Mouse (Mus musculus): Measurements from ENCODE around the gene Eif2ak1. TPM values are rescaled to one million over a fixed set of nuclear protein-coding genes. Genes with fewer than 3 reads are reported as not detected.

The Eif2ak1 gene
- polyA plus RNA-seq, 1 experiment from 2014 or later, result 45.2 TPM

DNA sequence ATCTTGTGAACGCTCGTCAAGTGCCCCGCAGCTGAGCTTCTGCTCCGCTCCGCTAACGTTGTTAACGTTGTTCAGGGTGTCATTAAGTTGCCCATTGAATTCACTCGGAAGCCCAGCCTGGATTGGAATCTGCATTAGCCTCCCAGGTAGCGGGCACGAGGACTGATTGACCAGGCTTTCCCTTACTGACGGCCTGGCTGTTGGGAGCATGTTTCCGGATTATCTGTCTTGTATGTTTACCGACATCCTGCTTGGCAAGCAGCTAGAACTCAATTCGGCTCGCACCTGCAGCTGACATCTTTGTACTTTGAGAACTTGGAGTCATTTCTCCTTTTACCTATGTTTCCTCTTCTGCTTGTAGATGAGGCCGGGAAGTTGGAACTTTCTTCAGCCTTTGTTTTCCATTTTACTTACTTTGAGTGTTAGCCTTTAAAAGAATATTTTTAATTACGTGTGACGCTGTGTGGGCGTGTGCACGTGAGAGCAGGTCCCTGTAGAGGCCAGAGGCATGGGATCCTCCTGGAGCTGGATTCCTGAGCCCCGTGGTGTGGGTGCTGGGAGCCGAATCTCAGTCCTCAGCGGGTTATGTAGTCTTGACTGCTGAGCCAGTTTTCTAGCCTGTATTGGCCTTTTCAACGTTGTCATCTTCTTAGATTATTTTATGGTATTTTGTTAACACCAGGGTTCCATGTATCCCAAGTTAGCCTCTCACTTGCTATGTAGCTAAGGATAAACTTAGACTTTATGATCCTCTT, 2.5 kb downstream of the Eif2ak1 start:
- H3K27me3 ChIP-seq (ENCODE audit: low read depth, poor library complexity, severe bottlenecking), result no peaks in the 10 kb centered on the region
- WGBS, result 91% methylated on average over 24 of the region's 24 CpGs

DNA sequence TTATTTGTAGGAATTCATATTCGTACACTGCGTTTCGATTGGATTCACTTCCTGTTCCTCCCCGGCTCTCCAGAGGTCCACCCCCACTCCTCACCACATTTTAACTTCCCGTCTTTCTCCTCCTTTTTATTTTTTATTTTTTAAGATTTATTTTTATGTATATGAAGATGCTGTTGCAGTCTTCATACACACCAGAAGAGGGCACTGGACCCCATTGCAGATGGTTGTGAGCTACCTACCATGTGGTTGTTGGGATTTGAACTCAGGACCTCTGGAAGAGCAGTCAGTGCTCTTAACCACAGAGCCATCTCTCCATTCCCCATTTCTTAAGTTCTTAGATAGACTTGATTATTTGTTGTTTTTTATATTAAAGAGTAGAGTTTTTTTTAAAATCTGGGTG, 3.2 kb downstream of the Eif2ak1 start:
- H3K9me3 ChIP-seq (replicated peaks), result no peaks in the 10 kb centered on the region
- no peak overlapping the region for H3K27ac ChIP-seq (replicated peaks)
- no peaks in the 10 kb centered on the region for H3K36me3 ChIP-seq
- DNase-seq (ENCODE audit: low spot score), result no peak
- peaks cover 12% of the 10 kb centered on the region for H3K4me1 ChIP-seq
- H3K4me3 ChIP-seq, result no peak overlapping the region
- WGBS, result 94% methylated on average over 5 of the region's 5 CpGs
- no peaks in the 10 kb centered on the region for H3K27me3 ChIP-seq (ENCODE audit: low read depth, poor library complexity, severe bottlenecking)

More for the DNA sequence above, 2.5 kb downstream of the Eif2ak1 start:
- H3K27ac ChIP-seq (replicated peaks), result no peak overlapping the region
- no peaks in the 10 kb centered on the region for H3K36me3 ChIP-seq
- no peak for DNase-seq (ENCODE audit: low spot score)
- H3K4me1 ChIP-seq, result peaks cover 12% of the 10 kb centered on the region
- H3K9me3 ChIP-seq (replicated peaks), result no peaks in the 10 kb centered on the region
- H3K4me3 ChIP-seq, result no peak overlapping the region

DNA sequence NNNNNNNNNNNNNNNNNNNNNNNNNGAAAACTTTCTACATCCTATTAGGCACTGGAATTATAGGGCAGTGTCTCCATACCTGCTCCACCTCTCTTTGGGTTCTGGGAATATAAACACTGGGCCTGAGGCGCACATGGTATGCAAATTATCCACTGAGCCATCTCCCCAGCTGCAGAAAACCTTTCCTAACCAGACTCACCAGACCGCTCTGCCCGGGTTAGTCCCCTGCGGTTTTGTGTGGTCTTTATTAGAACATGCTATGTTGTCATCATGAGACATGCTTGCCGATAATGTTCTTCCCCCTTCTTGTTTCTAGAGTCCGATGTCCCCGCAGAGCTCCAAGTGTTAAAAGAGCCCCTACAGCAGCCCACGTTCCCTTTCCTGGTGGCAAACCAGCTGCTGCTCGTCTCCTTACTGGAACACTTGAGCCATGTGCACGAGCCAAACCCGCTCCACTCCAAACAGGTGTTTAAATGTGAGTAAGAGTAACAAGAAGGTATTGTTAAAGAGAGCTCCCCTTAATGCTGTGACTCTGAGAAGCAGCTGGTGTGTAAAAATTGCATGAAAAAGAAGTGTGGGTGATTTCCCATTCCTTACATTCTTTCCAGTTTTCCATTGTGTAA, 54.1 kb downstream of the Eif2ak1 start:
- H3K9me3 ChIP-seq (replicated peaks), result no peaks in the 10 kb centered on the region
- H3K4me1 ChIP-seq, result no peaks in the 10 kb centered on the region
- no peak overlapping the region for H3K27ac ChIP-seq (replicated peaks)
- H3K4me3 ChIP-seq, result no peak overlapping the region
- H3K36me3 ChIP-seq, result peaks cover 52% of the 10 kb centered on the region
- DNase-seq (ENCODE audit: low spot score), result no peak
- WGBS, result 92% methylated on average over 11 of the region's 11 CpGs
- no peaks in the 10 kb centered on the region for H3K27me3 ChIP-seq (ENCODE audit: low read depth, poor library complexity, severe bottlenecking)

DNA sequence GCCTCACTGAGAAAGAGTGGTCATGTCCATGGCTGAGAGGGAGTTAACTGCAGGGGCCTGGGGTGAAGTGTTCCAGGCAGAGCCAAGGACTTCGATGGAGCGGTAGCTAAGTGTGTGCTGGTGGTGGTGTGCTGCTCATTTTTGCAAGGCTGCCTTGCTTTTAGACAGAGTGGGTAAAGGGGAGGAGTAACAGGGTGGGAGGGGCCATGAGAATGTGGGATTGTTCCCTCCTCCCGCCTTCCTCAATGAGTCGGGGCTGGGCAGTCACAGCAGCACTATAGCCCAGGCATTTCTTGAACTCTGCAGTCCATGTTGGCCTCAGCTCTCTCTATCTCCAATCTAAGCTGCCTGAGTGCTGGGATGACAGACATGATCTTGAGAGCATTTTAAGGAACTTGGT, 57.0 kb downstream of the Eif2ak1 start:
- Histone ChIP-seq H3K27me3 (ENCODE audit: low read depth, poor library complexity, severe bottlenecking) (no peaks in the 10 kb centered on the region), H3K36me3 (peaks cover 81% of the 10 kb centered on the region), H3K4me3 (no peak overlapping the region), H3K27ac (replicated peaks) (no peak overlapping the region), H3K9me3 (replicated peaks) (no peaks in the 10 kb centered on the region), H3K4me1 (no peaks in the 10 kb centered on the region)
- DNase-seq (ENCODE audit: low spot score), result no peak
- WGBS, result 87% methylated on average over 4 of the region's 4 CpGs

DNA sequence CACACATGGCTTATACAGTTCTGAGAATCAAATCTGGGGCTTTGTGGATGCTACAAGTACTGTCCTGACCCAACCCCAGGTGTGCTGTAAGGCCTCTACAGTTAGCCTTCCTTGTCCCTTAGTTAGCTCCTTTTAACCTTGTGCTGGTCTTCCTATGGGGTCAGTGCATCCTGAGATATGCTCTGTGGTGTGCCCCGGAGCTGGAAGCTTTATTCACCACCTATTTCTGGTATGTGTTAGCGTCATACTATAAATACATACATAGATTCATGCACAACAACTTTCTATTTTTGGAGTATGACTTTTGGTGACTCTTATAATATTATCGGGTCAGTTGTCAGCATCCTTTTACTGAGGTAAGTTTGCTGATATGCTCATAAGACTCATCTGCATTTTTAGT, 67.7 kb downstream of the Eif2ak1 start:
- DNase-seq (ENCODE audit: low spot score), result no peak
- no peaks in the 10 kb centered on the region for H3K27me3 ChIP-seq (ENCODE audit: low read depth, poor library complexity, severe bottlenecking)
- WGBS, result 94% methylated on average over 3 of the region's 3 CpGs

DNA sequence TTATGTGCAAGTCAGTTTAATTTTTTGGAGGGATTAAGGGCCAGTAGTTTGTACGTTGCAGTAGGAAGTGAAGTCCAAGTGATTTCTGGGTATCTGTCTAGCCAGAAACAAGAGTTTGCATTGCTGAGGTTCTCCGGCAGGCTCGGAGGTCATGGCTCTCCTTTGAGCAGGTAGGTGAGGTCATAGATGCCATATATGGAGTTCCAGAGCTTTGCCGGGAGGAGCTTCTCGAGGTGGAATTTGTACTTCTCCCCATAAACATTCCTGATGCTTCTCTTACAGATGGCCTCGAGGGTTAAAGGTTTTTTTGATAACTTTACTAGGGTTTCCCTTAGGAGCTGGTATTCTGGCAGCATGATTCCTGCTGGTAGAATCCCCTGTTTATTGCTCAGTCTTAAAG, 73.2 kb downstream of the Eif2ak1 start:
- H3K27ac ChIP-seq (replicated peaks), result no peak overlapping the region
- H3K36me3 ChIP-seq, result peaks cover 95% of the 10 kb centered on the region
- H3K4me1 ChIP-seq, result no peaks in the 10 kb centered on the region
- WGBS, result 86% methylated on average over 6 of the region's 6 CpGs
- no peak for DNase-seq (ENCODE audit: low spot score)
- H3K27me3 ChIP-seq (ENCODE audit: low read depth, poor library complexity, severe bottlenecking), result no peaks in the 10 kb centered on the region
- no peak overlapping the region for H3K4me3 ChIP-seq
- H3K9me3 ChIP-seq (replicated peaks), result peaks cover 5% of the 10 kb centered on the region; the same call in 1 of the 2 replicates

More for the DNA sequence above, 67.7 kb downstream of the Eif2ak1 start:
- H3K36me3 ChIP-seq, result peaks cover 99% of the 10 kb centered on the region
- no peaks in the 10 kb centered on the region for H3K4me1 ChIP-seq
- H3K9me3 ChIP-seq (replicated peaks), result peaks cover 8% of the 10 kb centered on the region; the same call in 1 of the 2 replicates
- H3K27ac ChIP-seq (replicated peaks), result no peak overlapping the region
- no peak overlapping the region for H3K4me3 ChIP-seq

DNA sequence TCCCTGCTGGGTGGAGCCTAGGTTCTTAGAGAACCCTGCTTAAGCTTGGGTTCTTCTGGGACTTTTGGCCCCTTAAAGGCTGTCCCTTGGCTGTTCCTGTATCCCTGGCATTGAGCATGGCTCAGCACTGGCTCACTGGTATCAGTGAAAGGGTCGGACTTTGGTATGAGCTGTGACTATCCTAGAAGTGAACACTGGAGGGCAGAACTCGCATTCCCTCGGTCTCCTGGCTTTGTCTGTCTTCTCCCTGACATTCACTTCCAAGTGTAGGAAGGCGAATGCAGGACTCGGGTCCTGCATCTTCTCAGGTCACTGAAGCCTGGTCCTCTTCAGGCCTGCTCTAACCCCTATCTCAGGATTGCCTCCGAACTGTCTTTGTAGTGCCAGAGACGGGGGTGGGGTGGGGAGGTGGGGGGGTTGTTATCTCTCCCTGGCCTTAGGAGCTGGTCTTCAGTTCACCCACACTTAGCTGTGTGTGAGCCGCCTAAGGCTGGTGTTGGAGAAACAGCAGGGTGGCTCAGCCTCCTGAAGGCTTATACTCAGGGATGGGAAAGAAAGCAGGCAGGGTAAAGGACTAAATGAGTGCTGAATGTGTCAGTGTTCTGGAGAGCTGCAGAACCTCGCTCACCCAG, 74.8 kb downstream of the Eif2ak1 start:
- Histone ChIP-seq H3K9me3 (replicated peaks) (no peaks in the 10 kb centered on the region), H3K27me3 (ENCODE audit: low read depth, poor library complexity, severe bottlenecking) (no peaks in the 10 kb centered on the region), H3K36me3 (peaks cover 92% of the 10 kb centered on the region), H3K27ac (replicated peaks) (no peak overlapping the region), H3K4me3 (no peak overlapping the region), H3K4me1 (no peaks in the 10 kb centered on the region)
- 82% methylated on average over 9 of the region's 9 CpGs for WGBS
- DNase-seq (ENCODE audit: low spot score), result no peak

DNA sequence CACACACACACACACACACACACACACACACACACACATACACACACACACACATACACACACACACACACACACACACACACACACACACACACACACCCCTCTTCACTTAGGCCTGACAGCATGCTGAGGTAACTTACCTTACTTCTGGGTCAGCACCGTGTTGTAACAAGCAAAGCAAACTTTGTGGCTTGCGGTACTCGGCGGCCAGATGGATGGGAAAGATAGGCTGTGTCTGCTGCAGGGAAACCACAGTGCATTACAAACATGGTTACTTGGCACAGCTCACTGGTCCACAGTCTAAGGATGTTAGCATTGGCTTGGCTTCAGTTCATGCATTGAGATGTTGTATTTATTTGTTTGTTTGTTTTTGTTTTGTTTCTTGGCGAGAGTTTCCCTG, 75.8 kb downstream of the Eif2ak1 start:
- DNase-seq (ENCODE audit: low spot score), result no peak
- Histone ChIP-seq H3K4me3 (no peak overlapping the region), H3K4me1 (no peaks in the 10 kb centered on the region), H3K27ac (replicated peaks) (no peak overlapping the region), H3K36me3 (peaks cover 92% of the 10 kb centered on the region), H3K27me3 (ENCODE audit: low read depth, poor library complexity, severe bottlenecking) (no peaks in the 10 kb centered on the region), H3K9me3 (replicated peaks) (no peaks in the 10 kb centered on the region)
- 87% methylated on average over 5 of the region's 5 CpGs for WGBS

DNA sequence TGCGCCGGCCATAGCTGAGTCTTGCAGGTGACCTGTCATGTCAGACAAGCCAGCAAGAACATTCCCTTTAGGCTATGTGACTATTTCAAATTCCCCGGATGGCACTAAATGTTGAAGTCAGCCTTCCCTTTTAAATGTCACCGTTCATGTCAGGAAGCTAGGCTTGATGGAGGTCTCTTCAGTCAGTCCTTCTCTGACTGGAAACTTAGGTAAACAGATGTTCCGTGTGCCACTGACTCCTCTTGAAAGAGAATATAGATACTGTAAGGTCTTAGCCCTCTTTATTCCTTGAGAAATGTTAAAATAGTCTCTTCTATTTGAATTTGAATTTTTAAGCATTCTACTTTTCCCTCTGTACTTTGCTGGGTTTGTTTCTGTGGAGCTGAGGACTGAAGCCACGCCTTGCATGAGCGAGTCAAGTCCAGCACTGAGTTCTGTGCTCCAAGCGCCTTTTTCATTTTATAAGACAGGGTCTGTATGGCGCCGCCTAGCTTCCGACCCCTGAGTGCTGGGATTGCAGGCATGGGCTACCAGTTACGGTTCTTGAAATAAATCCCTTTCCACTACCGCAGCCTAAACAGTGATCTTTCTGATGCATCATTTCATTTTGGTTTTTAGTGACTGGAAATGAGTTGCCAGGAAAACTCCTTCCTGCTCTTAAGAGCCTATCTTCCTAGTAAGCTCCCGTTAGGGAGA, 80.2 kb downstream of the Eif2ak1 start, which contains the start of gene Ankrd61:
Ankrd61 (minus strand) TSS at position 51 of the 696 bp plus-strand sequence.
- Histone ChIP-seq H3K4me1 (no peaks in the 10 kb centered on the region), H3K27me3 (ENCODE audit: low read depth, poor library complexity, severe bottlenecking) (no peaks in the 10 kb centered on the region), H3K36me3 (peaks cover 92% of the 10 kb centered on the region), H3K9me3 (replicated peaks) (no peaks in the 10 kb centered on the region), H3K4me3 (no peak within 1 kb of the TSS), H3K27ac (replicated peaks) (no peak within 1 kb of the TSS)
- WGBS, result 88% methylated on average over 14 of the region's 14 CpGs
- no peak for DNase-seq (ENCODE audit: low spot score)

DNA sequence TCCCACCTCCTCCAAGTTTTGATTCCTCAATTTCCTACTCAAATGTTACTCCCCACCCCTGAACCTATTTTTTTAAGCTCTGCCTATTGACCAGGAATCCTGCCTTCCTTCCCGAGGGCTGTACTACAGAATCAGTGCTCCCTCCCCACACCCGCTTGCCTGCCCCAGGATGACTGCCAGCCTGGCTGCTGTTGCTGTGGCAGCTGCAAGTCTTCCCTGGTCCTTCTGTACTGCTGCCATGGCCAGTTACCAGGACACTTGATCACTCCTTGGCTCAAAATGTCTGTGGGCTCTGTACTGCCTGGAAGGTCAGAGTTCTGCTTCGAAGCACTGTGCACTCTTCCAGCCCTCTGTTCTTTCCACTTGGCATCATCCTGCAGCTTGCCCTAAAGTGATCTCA, 84.5 kb downstream of the Eif2ak1 start:
- Histone ChIP-seq H3K27ac (replicated peaks) (no peak overlapping the region), H3K27me3 (ENCODE audit: low read depth, poor library complexity, severe bottlenecking) (no peaks in the 10 kb centered on the region), H3K4me1 (no peaks in the 10 kb centered on the region), H3K36me3 (peaks cover 100% of the 10 kb centered on the region), H3K9me3 (replicated peaks) (no peaks in the 10 kb centered on the region), H3K4me3 (no peak overlapping the region)
- WGBS, result 87% methylated on average over 3 of the region's 3 CpGs
- DNase-seq (ENCODE audit: low spot score), result no peak

DNA sequence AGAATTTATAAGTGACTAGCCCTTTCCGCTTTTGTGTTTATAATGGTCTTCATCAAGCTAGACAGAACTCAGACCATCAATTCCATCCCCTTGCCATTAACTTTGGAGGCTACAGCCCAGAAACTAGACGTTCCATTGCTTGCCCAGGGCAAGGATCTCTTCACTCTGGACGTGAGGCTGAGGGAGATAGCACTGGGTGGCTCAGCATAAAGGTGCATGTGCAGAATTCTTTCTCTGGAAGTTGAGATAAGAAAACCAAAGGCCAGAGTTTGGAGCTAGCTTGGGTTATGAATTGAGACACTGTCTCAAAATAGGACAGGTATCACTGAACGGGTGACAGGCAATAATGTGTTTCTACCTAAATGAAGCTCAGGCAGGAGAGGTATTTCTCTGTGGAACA, 86.2 kb downstream of the Eif2ak1 start:
- H3K9me3 ChIP-seq (replicated peaks), result no peaks in the 10 kb centered on the region
- no peak overlapping the region for H3K27ac ChIP-seq (replicated peaks)
- 92% methylated on average over 4 of the region's 4 CpGs for WGBS
- H3K4me1 ChIP-seq, result peaks cover 15% of the 10 kb centered on the region
- no peak overlapping the region for H3K4me3 ChIP-seq
- DNase-seq (ENCODE audit: low spot score), result no peak
- no peaks in the 10 kb centered on the region for H3K27me3 ChIP-seq (ENCODE audit: low read depth, poor library complexity, severe bottlenecking)
- peaks cover 94% of the 10 kb centered on the region for H3K36me3 ChIP-seq

DNA sequence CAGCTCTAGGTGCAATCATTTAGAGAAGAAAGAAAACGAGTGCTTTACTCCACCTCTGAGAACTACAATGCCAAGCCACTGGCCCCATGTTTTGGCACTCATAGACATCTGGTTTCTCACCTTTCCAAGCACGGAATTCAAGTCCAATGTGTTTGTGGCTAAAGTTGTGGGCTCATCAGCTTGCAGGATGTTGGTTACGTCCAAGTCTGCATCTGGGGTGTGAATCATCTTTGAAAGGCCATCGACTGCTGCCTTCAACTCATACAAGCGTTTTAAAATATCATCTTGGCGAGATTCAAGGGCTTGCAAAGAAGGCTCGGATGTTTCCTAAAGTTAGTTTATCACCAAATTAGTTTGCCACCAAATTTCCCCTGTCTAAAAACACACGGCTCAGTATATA, 88.8 kb downstream of the Eif2ak1 start:
- H3K4me3 ChIP-seq, result no peak overlapping the region
- no peaks in the 10 kb centered on the region for H3K9me3 ChIP-seq (replicated peaks)
- WGBS, result 90% methylated on average over 8 of the region's 8 CpGs
- peaks cover 67% of the 10 kb centered on the region for H3K36me3 ChIP-seq
- no peaks in the 10 kb centered on the region for H3K27me3 ChIP-seq (ENCODE audit: low read depth, poor library complexity, severe bottlenecking)
- no peak overlapping the region for H3K27ac ChIP-seq (replicated peaks)
- H3K4me1 ChIP-seq, result peaks cover 28% of the 10 kb centered on the region
- DNase-seq (ENCODE audit: low spot score), result no peak

All from midbrain, embryonic 10.5 days (tissue).